Mouse (Mus musculus) kidney, postnatal 25 days (tissue): ENCODE measurements around the gene Cdc6.

Experiments
- DNase-seq, 2 experiments: peaks; one replicate each; pipeline ENCODE4 v3.0.0; 2021; ENCODE audit warnings: mixed read lengths in 2 of 2

Gene Cdc6

DNA sequence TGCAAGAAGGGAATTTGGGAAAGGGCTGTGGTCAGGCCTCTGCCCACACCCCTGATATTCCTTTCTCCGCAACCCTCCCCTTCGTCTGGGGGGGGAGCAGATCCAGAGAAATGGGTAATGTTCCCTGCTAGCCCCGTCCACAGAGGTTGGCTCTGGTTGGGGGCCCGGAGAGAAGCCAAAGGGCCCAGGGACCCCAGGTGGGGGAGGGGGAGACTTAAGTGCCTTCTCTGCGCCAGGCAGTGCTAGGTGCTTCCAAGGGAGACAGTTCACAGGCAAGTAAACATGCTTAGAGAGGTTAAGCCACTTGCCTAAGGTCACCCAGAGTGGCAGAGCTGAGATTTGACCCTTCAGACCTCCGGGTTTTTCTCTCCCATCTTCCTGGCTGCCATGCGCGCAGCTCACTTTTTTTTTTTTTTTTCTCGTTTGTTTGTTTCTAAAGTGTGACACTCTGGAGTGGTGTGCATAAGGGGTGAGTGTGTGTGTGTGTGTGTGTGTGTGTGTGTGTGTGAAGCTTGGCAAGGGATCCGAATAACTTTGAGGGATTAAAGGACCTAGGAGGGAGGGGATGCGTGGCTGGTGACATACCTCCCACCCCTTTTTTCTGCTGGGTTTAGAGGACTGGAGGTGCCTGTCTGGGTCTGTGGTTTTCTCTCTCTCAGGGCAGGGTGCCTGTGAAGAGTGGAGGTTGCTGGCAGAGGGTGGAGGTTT is 37.5 kb downstream of the Cdc6 start:
- peak in 1 of 2 experiments; percentile 42 for DNase-seq

DNA sequence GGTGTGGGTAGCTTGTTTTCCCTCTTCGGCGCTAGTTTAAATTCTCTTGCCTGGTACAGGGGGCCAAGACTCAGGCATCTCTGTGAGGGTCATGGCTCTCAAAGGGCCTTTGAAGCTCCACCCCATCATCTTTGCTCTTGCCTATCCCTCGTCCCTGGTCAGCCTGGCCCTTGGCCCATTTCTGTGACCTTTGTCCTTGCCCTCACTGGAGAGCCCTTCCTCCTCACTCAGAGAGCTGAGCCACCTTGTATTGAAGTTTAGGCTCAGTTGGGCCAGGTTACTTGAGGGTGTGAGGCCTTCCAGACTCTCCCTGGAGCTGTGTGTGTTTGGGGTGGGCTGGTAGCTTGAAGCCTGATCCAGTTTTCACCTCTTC is 38.0 kb downstream of the Cdc6 start:
- peak; percentile 93 to 96 for DNase-seq

DNA sequence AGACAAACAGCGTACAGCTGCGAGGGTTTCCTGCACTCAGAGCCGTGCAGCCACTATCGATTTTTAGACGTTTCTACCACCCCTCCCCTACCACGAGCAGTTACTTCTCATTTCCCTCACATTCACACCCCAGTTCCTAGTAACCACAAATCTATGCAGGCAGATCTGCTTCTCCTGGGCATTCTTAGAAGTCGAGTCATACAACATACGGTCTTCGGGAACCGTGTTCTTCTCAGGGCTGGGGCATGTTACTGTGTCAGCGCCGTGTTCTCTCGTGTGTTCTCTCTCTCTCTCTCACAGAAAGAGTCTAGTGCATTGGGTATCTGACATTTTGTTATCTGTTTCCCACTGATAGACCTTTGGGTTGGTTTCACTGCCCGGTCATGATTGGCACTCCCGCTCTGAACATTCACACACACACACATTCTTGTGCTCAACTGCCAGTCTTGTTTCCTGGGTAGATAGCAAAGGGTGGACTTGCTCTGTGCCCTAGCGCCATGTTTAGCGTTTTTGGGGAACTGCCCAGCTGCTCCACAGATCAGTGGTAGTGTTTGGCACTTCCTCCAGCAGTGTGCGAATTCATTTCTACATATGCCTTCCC is 40.5 kb downstream of the Cdc6 start:
- DNase-seq: no peak

DNA sequence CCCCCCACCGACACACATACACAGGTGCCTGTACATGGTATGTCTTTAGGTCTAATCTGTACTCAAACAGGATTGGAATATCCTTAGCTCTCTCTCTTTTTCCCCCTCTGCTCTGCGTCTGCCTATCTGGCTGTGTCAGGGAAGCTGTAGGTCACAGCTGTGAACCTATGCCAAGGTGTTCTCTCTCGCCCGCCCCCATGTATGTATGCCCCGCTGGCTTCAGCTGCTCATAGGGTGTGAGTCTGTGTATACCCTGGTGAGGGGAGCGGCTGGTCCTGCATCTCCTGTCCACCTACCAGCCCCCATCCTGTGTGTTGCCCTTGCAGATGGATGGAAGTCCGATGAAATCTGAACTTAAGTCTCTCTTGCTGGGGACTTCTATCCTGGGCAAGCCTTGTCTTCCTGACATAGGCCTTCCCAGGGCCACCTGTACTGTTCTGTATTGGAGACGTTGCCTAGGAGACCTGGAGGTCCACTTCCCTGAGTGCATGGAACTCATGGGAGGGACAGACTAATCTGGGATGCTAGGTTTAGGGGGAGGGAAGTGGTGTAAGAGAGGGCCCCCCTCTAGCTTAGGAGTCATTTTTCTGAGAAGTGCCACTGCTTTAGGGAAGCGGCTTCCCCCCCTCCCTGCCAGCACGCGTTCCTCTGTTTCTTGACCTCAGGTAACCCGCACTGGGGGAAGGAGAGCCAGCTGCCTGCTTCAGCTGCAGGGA is 41.8 kb downstream of the Cdc6 start:
- DNase-seq: no peak

DNA sequence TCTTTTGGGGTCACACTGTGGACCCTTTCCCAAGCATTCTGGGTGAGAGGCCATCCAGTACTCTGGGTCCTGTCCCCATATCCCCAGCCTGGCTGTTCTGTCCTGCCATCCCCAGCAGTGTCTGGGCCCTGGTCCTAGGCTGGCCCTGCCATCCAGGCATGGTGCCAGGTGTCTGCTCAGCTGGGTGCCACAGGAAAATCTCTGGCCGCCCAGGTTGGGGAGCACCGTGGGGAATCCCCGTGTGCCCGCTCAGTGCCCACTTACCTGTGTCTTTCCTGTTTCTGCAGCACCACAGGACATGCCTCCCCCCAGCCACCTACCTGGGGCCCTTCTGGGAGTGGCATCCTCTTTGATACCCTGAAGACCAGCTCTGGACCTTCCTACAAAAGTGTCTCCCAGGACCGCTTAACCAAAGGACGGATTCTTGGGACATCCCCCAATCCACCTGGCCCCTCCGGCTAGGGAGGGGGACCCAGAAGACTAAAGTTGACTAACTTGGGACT is 42.4 kb downstream of the Cdc6 start:
- peak; percentile 84 to 92 for DNase-seq

DNA sequence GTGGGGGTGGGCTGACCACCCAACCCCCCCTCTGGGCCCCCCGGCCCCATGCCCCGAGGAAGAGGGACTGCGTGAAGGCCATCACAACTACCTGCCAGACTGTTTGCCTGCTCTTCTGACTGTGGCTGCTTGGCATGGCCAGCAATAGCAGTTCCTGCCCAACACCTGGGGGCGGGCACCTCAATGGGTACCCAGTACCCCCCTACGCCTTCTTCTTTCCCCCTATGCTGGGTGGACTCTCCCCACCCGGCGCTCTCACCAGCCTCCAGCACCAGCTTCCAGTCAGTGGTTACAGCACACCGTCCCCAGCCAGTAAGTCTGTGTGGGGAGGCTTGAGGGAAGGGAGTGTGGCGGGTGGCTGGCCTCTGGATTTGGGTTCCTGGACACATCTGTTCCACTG is 42.9 kb downstream of the Cdc6 start:
- DNase-seq: no peak

DNA sequence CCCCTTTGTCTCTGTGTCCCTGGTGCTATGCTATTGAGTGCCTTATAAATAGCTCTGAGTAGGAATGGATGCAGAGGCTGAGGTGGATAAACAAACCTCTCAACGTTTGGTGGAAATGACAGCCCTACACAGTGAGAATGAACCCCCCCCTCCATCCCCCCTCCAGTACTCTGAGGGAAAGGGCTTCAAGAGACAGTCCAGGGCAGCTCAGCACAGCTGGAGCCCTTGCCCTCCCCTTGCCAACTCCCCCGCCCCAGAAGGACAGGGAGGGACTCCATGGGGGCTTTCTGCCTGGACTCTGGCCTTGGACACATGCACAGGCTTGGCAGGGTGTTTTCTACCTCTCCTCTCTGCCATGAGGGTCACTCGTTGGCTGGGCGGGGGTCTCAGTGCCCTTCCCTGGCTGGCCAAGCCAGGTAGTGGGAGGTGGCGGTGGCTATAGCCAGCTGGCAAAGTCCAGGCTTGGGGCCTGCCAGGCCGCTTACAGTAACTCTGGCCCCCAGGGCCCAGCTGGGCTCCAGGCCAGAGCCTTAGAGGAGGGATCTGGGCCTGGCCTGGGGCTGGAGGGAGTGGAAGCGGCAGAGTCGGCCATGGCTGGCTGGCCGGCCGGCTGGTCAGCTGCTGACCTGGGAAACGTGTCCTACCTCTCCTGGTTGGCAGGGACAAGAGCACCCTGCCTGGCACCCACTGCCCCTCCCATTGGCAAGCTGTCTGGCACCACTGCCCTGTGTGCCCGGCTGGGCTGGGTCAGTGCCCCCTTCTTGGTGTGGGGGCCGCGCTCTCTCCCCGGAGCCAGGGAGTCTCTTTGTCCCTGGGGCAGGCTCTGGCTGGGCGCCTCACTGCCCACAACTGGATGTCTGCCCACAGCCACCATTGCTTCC is 43.7 kb downstream of the Cdc6 start:
- DNase-seq: peak; percentile 90 to 98

DNA sequence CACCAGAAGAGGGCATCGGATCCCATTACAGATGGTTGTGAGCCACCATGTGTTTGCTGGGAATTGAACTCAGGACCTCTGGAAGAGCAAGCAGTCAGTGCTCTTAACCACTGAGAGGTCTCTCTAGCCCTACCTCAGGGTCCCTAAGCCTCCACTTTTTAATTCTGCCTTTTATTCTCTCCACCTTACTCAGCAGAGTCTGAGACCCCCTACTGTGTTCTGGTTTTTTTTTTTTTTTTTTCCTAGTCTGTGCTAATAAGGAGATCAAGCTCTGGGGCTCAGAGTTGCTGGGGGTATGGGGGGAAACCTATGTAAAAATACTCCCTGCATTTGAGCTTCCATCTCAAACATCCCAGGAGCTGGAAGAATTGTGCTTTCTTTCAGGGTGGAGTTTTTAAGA is 44.5 kb downstream of the Cdc6 start:
- DNase-seq: no peak

DNA sequence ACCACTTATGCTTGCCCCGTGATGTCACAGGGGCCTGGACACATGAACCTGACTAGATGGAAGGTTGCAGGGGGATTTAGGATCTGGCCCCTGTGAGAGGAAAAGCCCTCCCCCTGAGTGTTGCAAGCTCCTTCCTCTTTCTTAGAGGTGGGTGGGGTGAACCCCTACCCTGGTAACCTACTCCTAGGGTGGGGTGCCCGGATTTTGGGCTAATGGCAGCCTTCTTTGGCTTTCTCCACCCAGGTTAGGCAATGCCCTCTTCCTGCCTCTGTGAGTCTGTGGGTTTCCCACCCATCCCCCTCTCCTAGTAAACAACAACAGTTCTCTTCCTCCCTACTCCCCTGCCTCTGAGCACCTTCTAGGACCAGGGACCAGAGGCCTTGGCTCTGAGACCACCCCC is 45.1 kb downstream of the Cdc6 start:
- DNase-seq: no peak

DNA sequence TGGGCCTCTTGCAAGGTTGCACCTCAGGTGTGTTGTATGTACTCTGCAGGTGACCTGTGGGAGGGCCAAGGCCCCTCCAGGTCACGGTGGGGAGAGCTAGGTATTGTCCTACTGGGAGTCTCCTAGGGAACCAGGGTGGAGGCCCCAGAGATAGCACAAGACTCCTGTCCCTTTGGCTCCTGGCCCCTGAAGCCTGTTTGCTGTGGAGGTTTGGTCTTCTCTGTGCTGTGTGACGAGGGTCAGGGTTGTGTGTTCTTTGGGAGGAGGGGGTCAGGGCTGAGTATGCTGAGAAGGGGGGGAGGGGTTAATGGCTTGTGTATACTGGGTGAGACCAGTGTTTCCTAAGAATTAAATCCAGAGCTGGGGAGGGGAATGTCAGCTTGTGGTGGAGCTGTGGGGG is 45.8 kb downstream of the Cdc6 start:
- no peak for DNase-seq

DNA sequence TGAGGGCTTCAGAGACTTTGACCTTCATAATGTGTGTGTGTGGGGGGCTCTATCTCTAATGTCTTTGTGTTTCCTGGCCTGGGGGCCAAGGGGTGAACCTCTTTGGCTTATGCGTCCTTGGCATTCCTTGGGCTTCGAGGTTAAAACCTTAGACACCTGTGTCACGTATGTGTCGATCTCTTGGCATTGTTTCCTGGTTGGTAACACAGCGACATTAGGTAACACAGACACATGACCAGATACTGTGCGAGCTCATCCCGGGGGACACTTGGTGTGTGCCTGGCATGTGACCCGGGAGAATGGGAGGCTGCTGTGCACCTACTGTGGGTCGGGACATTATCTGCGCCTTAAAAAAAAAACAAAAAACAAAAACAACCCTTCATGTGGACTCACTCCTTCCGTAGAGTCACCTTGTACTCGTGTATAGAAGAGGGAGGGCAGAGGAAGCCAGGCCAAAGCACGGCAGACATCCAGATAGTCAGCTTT is 46.3 kb downstream of the Cdc6 start:
- peak in 1 of 2 experiments; percentile 6 for DNase-seq

DNA sequence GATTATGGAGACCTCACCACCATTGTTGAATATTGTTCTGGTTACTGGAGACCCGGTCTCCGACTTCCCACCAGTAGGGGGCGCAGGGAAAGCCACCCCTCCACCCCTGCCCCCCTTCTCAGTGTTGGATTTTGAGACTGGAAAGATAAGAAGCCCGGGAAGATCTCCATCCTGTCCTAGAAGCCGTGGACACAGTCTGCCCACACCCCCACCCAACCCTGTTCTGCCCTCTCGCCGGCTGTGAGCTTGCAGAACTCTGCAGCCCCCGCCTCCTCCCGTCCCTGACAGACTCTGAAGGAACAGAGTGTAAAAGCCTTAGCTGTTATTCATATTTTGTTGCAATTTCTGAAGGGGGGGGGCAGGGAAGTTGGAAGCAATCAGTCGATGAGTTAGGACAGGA is 46.8 kb downstream of the Cdc6 start:
- DNase-seq: peak; percentile 90 to 91

DNA sequence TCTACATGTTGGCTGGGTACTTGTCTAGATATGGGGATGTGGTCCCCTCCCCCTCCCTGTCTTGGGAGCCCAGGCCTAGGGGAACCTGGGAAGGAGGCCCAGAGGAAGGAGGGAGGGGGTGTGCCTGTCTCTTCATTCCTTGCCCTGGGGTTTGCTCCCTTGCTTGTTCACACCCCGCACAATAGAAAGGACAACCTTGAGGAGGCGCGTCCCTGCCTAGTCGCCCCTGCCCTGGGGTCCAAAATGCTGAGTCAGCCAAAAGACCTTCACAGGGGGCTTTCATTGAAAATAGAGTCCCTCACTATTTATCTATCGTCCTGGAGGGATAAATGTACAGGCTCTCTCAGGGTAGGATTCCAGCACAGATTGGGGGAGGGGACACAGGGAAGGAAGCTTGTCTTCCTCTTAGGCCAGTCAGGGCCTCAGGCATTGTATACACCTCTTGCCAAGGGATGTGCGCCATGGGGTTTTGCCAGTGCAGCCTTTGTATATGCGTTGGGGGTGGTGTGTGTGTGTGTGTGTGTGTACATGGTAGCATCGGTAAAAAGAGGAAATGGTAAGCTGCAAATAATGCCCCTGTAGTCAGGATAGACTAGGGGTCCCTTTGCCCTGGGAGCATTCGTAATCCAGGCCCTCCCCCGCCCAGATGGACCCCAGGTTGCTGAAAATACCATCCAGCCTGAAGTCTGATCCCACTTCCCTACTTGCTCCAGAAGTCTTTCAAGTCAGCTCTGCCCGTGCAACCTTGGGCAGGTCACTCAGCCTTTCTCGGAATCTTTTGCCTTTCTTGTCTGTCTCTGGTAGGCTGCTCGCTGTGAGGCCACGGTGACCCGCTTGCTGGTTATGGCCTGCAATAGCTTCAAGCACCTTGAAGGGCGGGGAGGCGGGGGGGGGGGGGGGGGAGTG is 47.5 kb downstream of the Cdc6 start:
- peak; percentile 59 to 68 for DNase-seq

DNA sequence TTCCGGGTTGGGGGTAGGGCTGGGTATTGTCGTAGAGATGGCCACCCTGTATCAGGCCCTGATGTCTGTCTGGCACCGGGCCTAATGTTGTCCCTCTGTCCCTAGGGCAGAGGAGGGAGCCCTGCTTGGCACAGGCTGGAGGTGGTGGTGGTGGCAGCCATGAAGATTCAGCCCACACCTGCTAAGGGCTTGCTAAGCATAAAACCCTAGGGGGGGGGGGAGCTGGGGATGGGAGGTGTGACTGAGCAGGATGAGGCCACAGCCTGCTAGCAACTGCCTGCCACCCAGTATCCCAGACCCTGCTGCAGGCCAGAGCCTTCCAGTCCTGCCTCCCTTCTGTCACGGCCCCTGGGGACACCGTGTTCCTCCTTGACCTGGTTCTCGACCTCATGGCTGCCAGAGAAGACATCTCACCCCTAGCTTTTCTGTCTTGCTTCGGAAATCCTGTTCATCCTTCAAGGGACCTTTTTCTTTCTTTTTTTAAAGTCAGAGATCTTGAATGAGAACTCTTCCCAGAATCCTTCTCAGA is 48.2 kb downstream of the Cdc6 start:
- DNase-seq: peak in 1 of 2 experiments; percentile 76

DNA sequence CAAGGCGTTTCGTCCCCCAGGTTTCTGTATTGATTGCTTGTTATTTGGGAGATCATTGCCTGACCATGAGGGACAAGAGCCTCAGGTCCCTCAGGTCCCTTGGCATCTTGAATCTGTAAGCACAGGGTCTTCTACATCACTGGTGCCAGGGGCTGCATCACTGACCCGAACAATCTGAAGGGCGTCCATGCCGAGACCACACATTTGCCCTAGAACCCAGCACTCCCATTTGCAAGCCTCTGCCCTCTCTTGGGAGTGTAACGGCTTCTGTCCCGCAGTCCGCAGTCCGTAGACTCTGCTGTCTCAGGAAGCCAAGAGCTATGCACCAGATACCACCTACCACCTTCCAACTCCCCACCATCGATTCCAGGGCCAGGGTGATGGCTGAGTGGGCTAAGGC is 48.7 kb downstream of the Cdc6 start:
- DNase-seq: no peak

DNA sequence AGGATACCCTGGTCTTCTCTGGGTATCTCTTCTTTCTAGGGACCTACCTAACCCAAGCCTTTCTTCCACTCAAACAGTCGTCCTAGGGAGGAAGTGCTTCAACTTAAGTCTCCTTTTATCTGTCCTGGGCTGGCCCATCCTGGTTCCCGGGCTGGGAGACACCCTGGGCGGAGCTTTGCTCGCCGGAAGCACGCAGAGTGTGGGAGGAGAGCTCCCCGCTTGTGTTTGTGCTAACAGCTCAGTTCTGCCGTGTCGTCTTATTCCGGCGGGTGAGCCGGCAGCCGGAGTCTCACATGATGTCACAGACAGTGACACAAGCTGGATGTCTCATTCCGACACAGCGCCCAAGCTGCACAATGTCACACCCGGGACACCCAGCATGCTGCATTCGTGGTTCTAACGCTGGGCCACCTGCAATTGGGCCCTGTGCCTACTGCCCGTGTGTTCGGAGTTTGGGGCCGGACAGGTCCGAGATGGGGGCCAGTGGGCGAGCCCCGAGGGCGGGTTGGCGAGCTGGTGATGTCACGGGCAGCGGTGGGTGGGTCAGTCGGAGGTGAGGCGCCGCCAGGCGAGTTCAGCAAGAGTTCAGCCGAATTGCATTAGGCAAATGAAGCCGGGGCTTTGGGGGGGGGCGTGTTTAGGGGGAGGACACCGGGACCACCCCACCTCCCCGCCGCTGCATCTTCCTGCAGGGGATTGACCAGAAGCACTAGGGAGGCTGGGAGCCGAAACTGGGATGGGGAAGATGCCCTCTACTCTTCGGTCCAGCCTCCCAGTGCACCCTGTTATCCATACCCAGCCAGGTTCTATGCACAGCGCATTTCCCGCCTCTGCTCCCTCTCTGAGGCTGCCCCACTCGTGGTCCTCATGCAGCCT is 52.1 kb downstream of the Cdc6 start:
- peak; percentile 86 to 94 for DNase-seq

DNA sequence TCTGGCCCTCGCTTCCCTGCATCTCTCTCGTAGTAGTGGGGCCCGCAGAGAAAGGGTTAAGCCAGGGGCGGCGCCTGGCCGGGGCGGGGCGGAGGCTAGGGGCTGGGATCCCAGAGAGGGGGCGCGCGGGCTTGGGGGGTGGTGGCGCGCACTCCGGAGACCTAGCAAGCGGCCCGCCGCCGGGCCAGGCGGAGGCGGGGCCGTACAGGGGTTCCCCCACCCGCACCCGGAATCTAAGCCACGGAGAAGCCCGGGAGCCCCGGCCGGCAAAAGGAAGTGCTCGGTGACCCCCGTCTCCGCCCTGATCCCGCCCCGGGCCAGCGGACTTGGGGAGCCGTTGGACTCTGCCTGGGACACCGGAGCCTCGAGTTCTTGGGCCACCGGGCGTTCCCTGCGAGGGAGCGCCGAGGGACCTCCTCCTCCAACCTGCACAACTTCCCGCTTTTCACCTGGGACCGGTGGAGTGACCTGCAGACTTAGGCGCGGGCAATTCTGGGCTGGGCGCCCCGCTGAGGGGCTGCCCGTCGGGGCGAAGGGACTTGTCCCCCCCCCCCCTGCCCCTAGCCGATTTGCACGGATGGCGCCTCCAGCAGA is 52.8 kb downstream of the Cdc6 start:
- peak; percentile 83 to 87 for DNase-seq

DNA sequence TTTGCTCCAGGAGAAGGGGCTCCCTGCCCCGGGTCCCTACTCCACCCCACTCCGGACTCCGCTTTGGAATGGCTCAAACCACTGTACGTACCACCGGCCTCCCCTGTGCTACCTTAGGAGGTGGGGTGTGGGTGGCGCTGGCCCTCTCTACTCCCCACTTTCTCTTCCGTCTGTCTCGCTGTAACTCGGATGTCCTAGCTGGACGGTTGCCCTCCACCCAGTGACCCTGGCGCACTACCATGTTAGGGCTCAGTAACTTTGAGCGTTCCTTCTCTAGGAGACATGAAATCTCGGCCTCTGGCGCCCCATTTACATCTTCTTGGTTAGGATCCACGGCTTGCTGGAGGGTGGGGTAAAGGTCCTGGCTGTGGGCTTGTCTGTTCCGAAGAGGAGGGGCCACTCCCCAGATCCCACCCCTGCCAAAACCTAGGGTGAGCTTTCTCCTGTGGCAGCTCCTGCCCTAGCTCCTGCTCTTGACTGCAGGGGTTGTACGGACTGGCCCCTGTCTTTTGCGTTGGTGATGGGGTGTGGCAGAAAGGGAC is 53.5 kb downstream of the Cdc6 start:
- peak; percentile 67 to 74 for DNase-seq

DNA sequence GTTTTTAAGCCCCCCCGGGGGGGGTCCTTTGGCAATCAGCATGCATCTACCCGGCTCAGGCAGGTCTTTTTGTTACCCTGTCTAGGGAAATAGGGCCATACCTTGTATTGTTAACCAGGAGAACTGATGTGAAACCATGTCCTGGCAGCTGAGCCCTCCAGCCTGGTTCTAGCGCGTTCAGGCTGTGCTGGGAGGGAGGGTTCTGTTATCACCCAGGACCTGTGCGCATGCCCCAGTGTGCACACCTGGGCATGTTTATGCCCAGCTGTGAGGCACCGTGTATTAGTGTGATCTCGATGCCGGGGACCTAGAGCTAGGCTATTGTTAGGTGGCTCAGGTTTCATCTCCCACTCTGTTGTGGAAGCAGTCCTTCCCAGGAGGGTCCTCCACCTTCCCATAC is 54.2 kb downstream of the Cdc6 start:
- DNase-seq: peak in 1 of 2 experiments; percentile 45
